Mouse (Mus musculus) brain, embryonic 14.5 days (tissue): ENCODE data around the gene Tpgs1.

Source experiments
- CTCF ChIP-seq: fragments of 200-500 bp; IDR thresholded peaks from 2 replicates; pipeline ENCODE4 v1.5.1; 2012; ENCODE audit warnings: inconsistent platforms, mild to moderate bottlenecking, moderate library complexity, borderline replicate concordance; ENCODE audit not compliant: insufficient read depth, insufficient read length; ENCODE audit errors: extremely low read depth
- POLR2A ChIP-seq: fragments of 200-500 bp; IDR thresholded peaks from 2 replicates; pipeline ENCODE4 v1.6.1; 2012; ENCODE audit warnings: mild to moderate bottlenecking, inconsistent platforms, borderline replicate concordance; ENCODE audit not compliant: poor library complexity, insufficient read depth, insufficient read length, severe bottlenecking; ENCODE audit errors: extremely low read depth

DNA sequence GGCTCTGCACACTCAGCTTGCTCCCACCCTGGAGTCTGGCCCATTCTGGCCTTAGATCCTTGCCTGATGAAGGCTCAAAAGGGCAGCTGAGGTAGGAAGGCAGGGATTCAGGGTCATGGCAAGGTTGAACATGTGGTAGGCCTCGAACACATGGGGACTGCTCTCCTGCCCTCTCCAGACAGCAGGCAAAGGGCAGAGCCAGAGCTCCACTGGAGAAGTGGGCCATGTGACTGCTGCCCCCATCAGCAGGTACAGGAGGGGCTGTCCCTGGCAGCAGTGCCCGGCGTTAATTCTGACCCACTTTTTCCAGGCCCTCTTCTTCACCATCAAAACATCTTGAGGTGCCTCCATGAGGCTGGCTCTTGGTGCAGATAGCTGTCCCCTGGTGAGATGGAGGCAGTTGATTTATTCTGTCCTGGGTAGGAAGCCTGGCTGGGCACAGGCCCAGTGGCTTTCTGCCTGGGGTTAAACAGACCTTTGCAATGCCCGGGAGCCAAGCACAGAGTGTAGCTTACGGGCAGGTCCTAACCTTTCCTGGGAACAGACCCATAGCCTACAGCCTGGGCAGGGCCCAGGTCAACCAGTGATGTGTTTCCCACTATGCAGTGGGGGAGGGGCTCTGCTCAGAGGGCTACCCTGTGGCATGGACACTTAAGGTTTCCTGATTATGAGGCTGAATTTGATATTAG lies 37.4 kb downstream of the Tpgs1 start:
- TF ChIP-seq POLR2A = no peak
- TF ChIP-seq CTCF = no peak
